ENCODE assay signal across 9 mouse cellular contexts in the genomic region with DNA sequence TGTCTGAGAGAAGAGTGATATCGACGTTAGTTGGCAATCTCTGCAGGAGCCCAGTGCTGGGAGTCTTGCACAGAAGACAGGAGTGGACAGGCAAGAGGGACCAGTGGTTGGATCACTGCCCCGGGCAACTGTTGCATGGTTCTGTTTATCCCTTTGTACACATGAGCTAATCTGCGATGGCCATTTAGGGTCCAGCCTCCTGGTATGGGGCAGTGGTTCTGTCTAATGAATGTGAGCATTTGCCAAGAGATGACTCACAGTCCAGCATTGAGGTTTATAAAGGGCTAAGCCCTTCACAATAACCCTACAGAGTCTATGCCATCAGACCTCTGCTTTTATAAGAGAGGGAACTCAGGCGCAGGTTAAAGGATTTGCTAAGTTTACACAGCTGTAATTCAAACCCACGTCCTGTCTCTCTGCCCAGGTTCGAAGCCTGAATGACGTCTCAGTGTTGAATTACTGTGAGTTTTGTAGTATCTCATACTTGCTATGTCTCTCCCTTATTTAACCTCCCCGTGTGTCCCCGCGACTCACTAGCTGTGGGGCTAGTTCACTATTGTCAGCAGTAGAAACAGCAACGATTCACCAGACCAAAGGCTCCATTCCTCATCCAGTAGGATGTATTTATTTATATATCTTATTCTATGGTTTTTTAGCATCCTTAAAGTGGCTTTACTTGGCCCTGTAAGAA. TPM values are rescaled to one million over a fixed set of nuclear protein-coding genes. Genes with fewer than 3 reads are reported as not detected.
DNase-seq lines count a peak whose midpoint lies in the region; ATAC-seq lines count a peak whose summit lies in the region.
"Had no signal": no experiment of that assay in that cellular context is flagged by ENCODE, and none has a peak within 500 bp of the region (broad histone marks: within the 10 kb centered on the region; RNA-seq: fewer than 3 reads in every experiment).

No protein-coding gene starts in this region.

- H3K27me3 ChIP-seq in kidney, embryonic 14.5 days (ENCODE audit: control insufficient read depth, insufficient read depth, low read length), result no peaks in the 10 kb centered on the region
- no peaks in the 10 kb centered on the region for H3K27me3 ChIP-seq in embryonic facial prominence, embryonic 15.5 days
- no peaks in the 10 kb centered on the region for H3K27me3 ChIP-seq in midbrain, embryonic 10.5 days (ENCODE audit: low read depth, poor library complexity, severe bottlenecking)
- H3K27me3 ChIP-seq in liver, embryonic 11.5 days (replicated peaks; ENCODE audit: control insufficient read depth, insufficient read depth, low read length), result no peaks in the 10 kb centered on the region

- H3K9me3 ChIP-seq in kidney, embryonic 14.5 days (ENCODE audit: control insufficient read depth, low read length), result no peaks in the 10 kb centered on the region
- no peaks in the 10 kb centered on the region for H3K9me3 ChIP-seq in embryonic facial prominence, embryonic 15.5 days (replicated peaks)
- H3K9me3 ChIP-seq in midbrain, embryonic 10.5 days (replicated peaks), result no peaks in the 10 kb centered on the region
- H3K9me3 ChIP-seq in liver, embryonic 11.5 days (ENCODE audit: control insufficient read depth, low read length), result no peaks in the 10 kb centered on the region

- no peaks in the 10 kb centered on the region for H3K4me1 ChIP-seq in kidney, embryonic 14.5 days (ENCODE audit: control insufficient read depth, insufficient read depth, low read length)
- H3K4me1 ChIP-seq in embryonic facial prominence, embryonic 15.5 days, result peaks cover 11% of the 10 kb centered on the region; the same call in 1 of the 2 replicates
- H3K4me1 ChIP-seq in midbrain, embryonic 10.5 days, result peaks cover 16% of the 10 kb centered on the region
- no peaks in the 10 kb centered on the region for H3K4me1 ChIP-seq in liver, embryonic 11.5 days (replicated peaks; ENCODE audit: control insufficient read depth, insufficient read depth, low read length)

- no peaks in the 10 kb centered on the region for H3K36me3 ChIP-seq in kidney, embryonic 14.5 days (ENCODE audit: control insufficient read depth, insufficient read depth, low read length)
- no peaks in the 10 kb centered on the region for H3K36me3 ChIP-seq in embryonic facial prominence, embryonic 15.5 days
- no peaks in the 10 kb centered on the region for H3K36me3 ChIP-seq in midbrain, embryonic 10.5 days
- H3K36me3 ChIP-seq in liver, embryonic 11.5 days (ENCODE audit: control insufficient read depth, insufficient read depth, low read length), result no peaks in the 10 kb centered on the region

- H3K4me3 ChIP-seq in kidney, embryonic 14.5 days (ENCODE audit: low read length), result no peak overlapping the region
- H3K4me3 ChIP-seq in embryonic facial prominence, embryonic 15.5 days (replicated peaks), result no peak overlapping the region
- H3K4me3 ChIP-seq in midbrain, embryonic 10.5 days, result no peak overlapping the region
- H3K4me3 ChIP-seq in liver, embryonic 11.5 days (ENCODE audit: low read depth, low read length), result no peak overlapping the region

- no peak for DNase-seq in kidney, adult 11 months
- peak; percentile 10 for DNase-seq in adrenal gland, postnatal 10 days
- DNase-seq in midbrain, embryonic 10.5 days (ENCODE audit: low spot score), result no peak
- no peak for DNase-seq in ovary, adult 18-20 months (ENCODE audit: low spot score)
- DNase-seq in ovary, postnatal 10 days (ENCODE audit: low spot score), result no peak
- DNase-seq in liver, embryonic 11.5 days (ENCODE audit: low spot score), result no peak

- H3K27ac ChIP-seq in kidney, embryonic 14.5 days (ENCODE audit: low read depth, low read length), result no peak overlapping the region
- no peak overlapping the region for H3K27ac ChIP-seq in embryonic facial prominence, embryonic 15.5 days (replicated peaks)
- H3K27ac ChIP-seq in midbrain, embryonic 10.5 days (replicated peaks), result peak overlapping the region; percentile 62
- H3K27ac ChIP-seq in liver, embryonic 11.5 days (ENCODE audit: low read depth, low read length), result no peak overlapping the region

- H3K9ac ChIP-seq in kidney, embryonic 14.5 days (ENCODE audit: low read depth, low read length), result no peak overlapping the region
- no peak overlapping the region for H3K9ac ChIP-seq in embryonic facial prominence, embryonic 15.5 days
- no peak overlapping the region for H3K9ac ChIP-seq in liver, embryonic 11.5 days (ENCODE audit: low read depth, low read length)

- ATAC-seq in kidney, embryonic 14.5 days (ENCODE audit: low FRiP score, low TSS enrichment), result peak; percentile 12; the same call in 1 of the 2 replicates
- ATAC-seq in embryonic facial prominence, embryonic 15.5 days (ENCODE audit: insufficient number of reproducible peaks, low FRiP score, low TSS enrichment, low read depth), result peak; percentile 69
- ATAC-seq in liver, embryonic 11.5 days (replicated peaks; ENCODE audit: low FRiP score), result no peak

- no peak overlapping the region for H3K4me2 ChIP-seq in kidney, embryonic 14.5 days (replicated peaks; ENCODE audit: low read depth, low read length)
- H3K4me2 ChIP-seq in embryonic facial prominence, embryonic 15.5 days (replicated peaks), result no peak overlapping the region
- no peak overlapping the region for H3K4me2 ChIP-seq in liver, embryonic 11.5 days

- WGBS in kidney, embryonic 14.5 days, result 64% methylated on average over 12 of the region's 12 CpGs
- 59% methylated on average over 12 of the region's 12 CpGs for WGBS in embryonic facial prominence, embryonic 15.5 days
- WGBS in midbrain, embryonic 10.5 days, result 77% methylated on average over 12 of the region's 12 CpGs
- WGBS in liver, embryonic 11.5 days, result 76% methylated on average over 12 of the region's 12 CpGs

RNA-seq across cellular contexts. Expression of a gene that starts 37.4 kb away (rescaled TPM):
- 10.8 and 11.7 TPM in 2 replicates for polyA plus RNA-seq in kidney, embryonic 14.5 days (2014; fragmentation: Nextera tagmentation; extraction: Ambion mirVana)
- 1 to 10 TPM; 4.4 to 4.9 TPM for total RNA-seq in adrenal gland, postnatal 10 days (2021)
- polyA plus RNA-seq in embryonic facial prominence, embryonic 15.5 days (2015; fragmentation: Nextera tagmentation; extraction: Ambion mirVana), result 2.7 and 2.8 TPM in 2 replicates
- 6.4 and 8.6 TPM in 2 replicates for polyA plus RNA-seq in midbrain, embryonic 10.5 days (2016; fragmentation: Nextera tagmentation; extraction: Ambion mirVana)
- polyA plus RNA-seq in liver, embryonic 11.5 days (2014; fragmentation: Nextera tagmentation; extraction: Ambion mirVana), result 1.4 and 1.9 TPM in 2 replicates
- total RNA-seq: MEL had no signal
